Comparison of ENCODE assay signal across 16 mouse cellular contexts in genomic region chr1:177448921-177449320, GRCm38 (mm10). TPM values are rescaled to one million over a fixed set of nuclear protein-coding genes. Genes with fewer than 3 reads are reported as not detected.
DNase-seq lines count a peak whose midpoint lies in the region; ATAC-seq and TF ChIP-seq lines count a peak whose summit lies in the region.
"Had no signal": no experiment of that assay in that cellular context is flagged by ENCODE, and none has a peak within 500 bp of the region (broad histone marks: within the 10 kb centered on the region; RNA-seq: fewer than 3 reads in every experiment).

No protein-coding gene starts in this region.

- H3K4me3 ChIP-seq in embryonic facial prominence, embryonic 12.5 days = no peak overlapping the region
- H3K4me3 ChIP-seq in hindbrain, embryonic 11.5 days (ENCODE audit: low read depth, low read length) = peak overlapping the region; percentile 90
- peak overlapping the region; percentile 20; the same call in 1 of the 2 replicates for H3K4me3 ChIP-seq in midbrain, embryonic 14.5 days (replicated peaks; ENCODE audit: low read depth, low read length)
- no peak overlapping the region for H3K4me3 ChIP-seq in kidney, adult 2 months (ENCODE audit: insufficient read depth, low read depth, low read length)
- H3K4me3 ChIP-seq: heart, embryonic 12.5 days; limb, embryonic 13.5 days had no signal

- no peak overlapping the region for H3K9ac ChIP-seq in embryonic facial prominence, embryonic 12.5 days
- H3K9ac ChIP-seq in hindbrain, embryonic 11.5 days (ENCODE audit: low read depth, low read length) = no peak overlapping the region
- H3K9ac ChIP-seq in midbrain, embryonic 14.5 days (replicated peaks; ENCODE audit: low read length) = no peak overlapping the region
- H3K9ac ChIP-seq: heart, embryonic 12.5 days; limb, embryonic 13.5 days; liver, postnatal 0 days had no signal

- no peak for TF ChIP-seq POLR2A in brain, embryonic 14.5 days (IDR thresholded peaks at IDR 0.05; ENCODE audit: borderline replicate concordance, extremely low read depth, insufficient read depth, insufficient read length, poor library complexity, severe bottlenecking)
- no peak for TF ChIP-seq POLR2A in kidney, adult 2 months (IDR thresholded peaks at IDR 0.05; ENCODE audit: low read depth, low read length)

- no peak for TF ChIP-seq CTCF in brain, embryonic 14.5 days (IDR thresholded peaks at IDR 0.05; ENCODE audit: borderline replicate concordance, extremely low read depth, insufficient read depth, insufficient read length)
- TF ChIP-seq CTCF in kidney, adult 2 months (conservative IDR thresholded peaks at IDR 0.05; ENCODE audit: insufficient read depth, insufficient read length, low read depth, low read length) = no peak

- H3K4me2 ChIP-seq in embryonic facial prominence, embryonic 12.5 days (replicated peaks) = 0 out of 2 replicates have a peak overlapping the region, but pooled peaks have one; percentile 5
- H3K4me2 ChIP-seq in hindbrain, embryonic 11.5 days (replicated peaks; ENCODE audit: low read depth, low read length) = peak overlapping the region; percentile 24
- peak overlapping the region; percentile 89 for H3K4me2 ChIP-seq in midbrain, embryonic 14.5 days (ENCODE audit: low read length)
- H3K4me2 ChIP-seq: heart, embryonic 12.5 days; limb, embryonic 13.5 days had no signal

- H3K36me3 ChIP-seq in embryonic facial prominence, embryonic 12.5 days = peaks cover 16% of the 10 kb centered on the region
- 0 out of 2 replicates have a peak, but pooled peaks cover 4% of the 10 kb centered on the region for H3K36me3 ChIP-seq in hindbrain, embryonic 11.5 days (ENCODE audit: control insufficient read depth, insufficient read depth, low read length)
- peaks cover 18% of the 10 kb centered on the region for H3K36me3 ChIP-seq in midbrain, embryonic 14.5 days (ENCODE audit: control insufficient read depth, insufficient read depth, low read length)
- H3K36me3 ChIP-seq in kidney, adult 2 months (ENCODE audit: control insufficient read depth, insufficient read depth, low read length) = peaks cover 10% of the 10 kb centered on the region

- 64% methylated on average over 2 of the region's 2 CpGs for WGBS in embryonic facial prominence, embryonic 12.5 days
- 39% methylated on average over 2 of the region's 2 CpGs for WGBS in hindbrain, embryonic 11.5 days
- WGBS in midbrain, embryonic 14.5 days = 27% methylated on average over 2 of the region's 2 CpGs
- 85% methylated on average over 2 of the region's 2 CpGs for WGBS in kidney, adult 2 months

- peak; percentile 48 for DNase-seq in brain, embryonic 14.5 days (ENCODE audit: low read depth)
- DNase-seq in hindbrain, embryonic 11.5 days (ENCODE audit: low spot score) = no peak
- DNase-seq in midbrain, embryonic 14.5 days = no peak
- DNase-seq in liver = no peak
- DNase-seq in adrenal gland, postnatal 4 days (ENCODE audit: low spot score in 2 of 2) = no peak
- no peak for DNase-seq in frontal cortex, postnatal 14 days (ENCODE audit: low spot score in 2 of 2)
- DNase-seq in kidney, adult 2 months = no peak
- DNase-seq: gastrocnemius, postnatal 25 days; kidney, postnatal 25 days; liver, postnatal 0 days; retina, postnatal 1 day; spleen, adult 18-20 months had no signal

- no peaks in the 10 kb centered on the region for H3K27me3 ChIP-seq in embryonic facial prominence, embryonic 12.5 days
- no peaks in the 10 kb centered on the region for H3K27me3 ChIP-seq in hindbrain, embryonic 11.5 days (ENCODE audit: control insufficient read depth, insufficient read depth, low read length)
- H3K27me3 ChIP-seq in midbrain, embryonic 14.5 days (ENCODE audit: control insufficient read depth, insufficient read depth, low read length) = no peaks in the 10 kb centered on the region
- no peaks in the 10 kb centered on the region for H3K27me3 ChIP-seq in kidney, adult 2 months (replicated peaks; ENCODE audit: control insufficient read depth, insufficient read depth, low read length)
- H3K27me3 ChIP-seq: heart, embryonic 12.5 days; limb, embryonic 13.5 days; Patski had no signal

- H3K4me1 ChIP-seq in embryonic facial prominence, embryonic 12.5 days = peaks cover 33% of the 10 kb centered on the region
- H3K4me1 ChIP-seq in hindbrain, embryonic 11.5 days (replicated peaks; ENCODE audit: control insufficient read depth, insufficient read depth, low read length) = peaks cover 16% of the 10 kb centered on the region
- H3K4me1 ChIP-seq in midbrain, embryonic 14.5 days (ENCODE audit: control insufficient read depth, insufficient read depth, low read length) = peaks cover 29% of the 10 kb centered on the region
- H3K4me1 ChIP-seq in kidney, adult 2 months (ENCODE audit: control insufficient read depth, insufficient read depth, low read length) = peaks cover 14% of the 10 kb centered on the region

- H3K9me3 ChIP-seq in embryonic facial prominence, embryonic 12.5 days = no peaks in the 10 kb centered on the region
- H3K9me3 ChIP-seq in hindbrain, embryonic 11.5 days (ENCODE audit: control insufficient read depth, low read length) = no peaks in the 10 kb centered on the region
- no peaks in the 10 kb centered on the region for H3K9me3 ChIP-seq in midbrain, embryonic 14.5 days (ENCODE audit: control insufficient read depth, low read length)
- H3K9me3 ChIP-seq: heart, embryonic 12.5 days; limb, embryonic 13.5 days had no signal

- ATAC-seq in embryonic facial prominence, embryonic 12.5 days (ENCODE audit: insufficient number of reproducible peaks, insufficient read depth, low FRiP score, low TSS enrichment) = no peak
- ATAC-seq in hindbrain, embryonic 11.5 days (ENCODE audit: low FRiP score) = no peak
- no peak for ATAC-seq in midbrain, embryonic 14.5 days (ENCODE audit: low FRiP score, low TSS enrichment)
- ATAC-seq: liver, postnatal 0 days; Patski had no signal

- H3K27ac ChIP-seq in embryonic facial prominence, embryonic 12.5 days = no peak overlapping the region
- H3K27ac ChIP-seq in hindbrain, embryonic 11.5 days (ENCODE audit: low read depth, low read length) = no peak overlapping the region
- H3K27ac ChIP-seq in midbrain, embryonic 14.5 days (replicated peaks; ENCODE audit: low read depth, low read length) = no peak overlapping the region
- H3K27ac ChIP-seq in kidney, adult 2 months (ENCODE audit: insufficient read depth, low read depth, low read length) = no peak overlapping the region
- H3K27ac ChIP-seq: limb, embryonic 13.5 days had no signal

RNA-seq across cellular contexts. Expression of gene Zbtb18, which starts 6.8 kb away (rescaled TPM):
- 55.5 and 56.4 TPM in 2 replicates for polyA plus RNA-seq in brain, embryonic 14.5 days (2012; rRNA removed)
- 3.5 and 3.6 TPM in 2 replicates for polyA plus RNA-seq in embryonic facial prominence, embryonic 12.5 days (2016; fragmentation: Nextera tagmentation; extraction: Ambion mirVana)
- 9.4 and 20.0 TPM in 2 replicates for polyA plus RNA-seq in hindbrain, embryonic 11.5 days (2014; fragmentation: Nextera tagmentation; extraction: Ambion mirVana)
- polyA plus RNA-seq in midbrain, embryonic 14.5 days (2014; fragmentation: Nextera tagmentation; extraction: Ambion mirVana) = 11.9 and 13.4 TPM in 2 replicates
- total RNA-seq in adrenal gland, postnatal 4 days (2021) = 10 to 100 TPM; 32.3 to 36.5 TPM
- polyA plus RNA-seq in kidney, adult 2 months (2012; rRNA removed) = 9.2 and 12.7 TPM in 2 replicates

Comparison
In these comparisons a context has a peak if more than half of its experiments do, and no peak if none do; other contexts are left out.
1. H3K4me2 ChIP-seq: peak in every context shown above with its lines; median percentile 89 in midbrain, embryonic 14.5 days; 24 in hindbrain, embryonic 11.5 days; 5 in embryonic facial prominence, embryonic 12.5 days.
2. H3K4me3 ChIP-seq: peak in hindbrain, embryonic 11.5 days (single experiment) and midbrain, embryonic 14.5 days (single experiment); none in embryonic facial prominence, embryonic 12.5 days (single experiment) and kidney, adult 2 months (single experiment).